Mouse (Mus musculus): ENCODE data around the gene Cryba4.

The Cryba4 gene

DNA sequence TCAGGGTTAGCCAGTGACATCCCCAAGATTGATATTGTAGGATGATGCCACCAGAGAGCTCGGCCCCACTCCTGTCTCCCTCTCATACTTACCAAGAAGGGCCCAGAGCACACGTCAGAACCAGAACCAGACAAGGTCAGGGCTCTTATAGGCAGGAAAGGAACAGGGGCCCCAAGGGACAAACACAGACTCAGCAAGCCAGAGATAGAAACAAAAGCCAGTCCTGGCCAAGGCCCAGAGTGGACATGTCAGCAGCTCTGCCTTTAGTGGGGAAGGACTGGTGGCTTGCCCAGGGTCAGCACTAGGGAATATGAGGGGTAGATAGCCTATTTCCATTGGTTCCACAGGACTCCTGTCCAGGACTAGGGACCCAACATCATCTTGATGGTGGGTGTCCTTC, at the start of gene Cryba4:
Cryba4 (minus strand) TSS at position 119 of the 400 bp plus-strand sequence.
- DNase-seq (ENCODE audit: low spot score in 2 of 2): no peak

DNA sequence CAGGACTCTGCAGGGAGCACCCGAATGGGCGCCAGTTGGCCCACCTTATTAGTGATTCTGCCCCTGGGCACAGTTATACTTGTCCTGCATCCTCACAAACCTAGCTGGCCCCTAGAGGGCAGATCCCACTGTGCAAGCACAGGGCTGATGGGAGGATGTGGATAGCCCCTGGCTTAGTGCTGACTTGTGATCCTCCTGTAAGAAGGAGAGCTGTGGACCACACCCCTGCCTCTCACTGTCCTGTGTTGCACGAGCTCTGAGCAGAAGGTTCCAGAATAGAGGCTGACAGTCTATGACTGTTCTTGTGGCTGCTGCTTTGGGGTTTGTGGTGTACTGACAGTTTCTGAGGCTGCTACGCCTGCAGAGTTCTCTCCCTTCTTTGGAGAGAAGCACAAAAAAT, 49.4 kb upstream of the Cryba4 start:
- DNase-seq (ENCODE audit: low spot score in 2 of 2): no peak

DNA sequence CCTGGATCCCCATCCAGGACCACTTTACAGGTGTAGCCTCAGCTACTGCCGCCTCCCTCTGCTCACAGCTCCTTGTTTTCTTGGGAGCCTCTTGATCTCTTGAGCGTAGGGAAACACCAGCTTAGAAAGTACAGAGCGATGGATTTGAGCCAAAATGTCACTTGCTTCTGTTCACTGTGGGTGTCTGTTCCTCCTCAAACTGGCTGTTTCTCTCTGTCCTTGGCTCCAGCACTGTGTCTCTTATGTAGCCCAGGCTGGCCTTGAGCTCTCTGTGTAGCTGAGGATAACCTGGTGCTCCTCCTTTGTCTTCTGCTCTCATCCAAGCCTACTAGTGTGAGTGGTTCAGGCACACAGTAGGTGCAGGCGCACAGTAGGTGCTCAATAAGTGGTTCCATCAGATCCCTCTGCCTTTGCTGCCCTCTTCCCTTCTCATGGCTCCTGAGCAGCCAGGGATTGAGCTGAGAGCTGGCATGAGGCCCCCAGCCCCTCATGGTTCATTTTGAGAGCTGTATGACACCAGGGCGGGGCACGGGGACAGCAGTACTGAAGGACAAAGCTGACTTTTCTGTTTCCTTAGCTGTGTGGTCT, 48.5 kb upstream of the Cryba4 start:
- DNase-seq (ENCODE audit: low spot score in 2 of 2): no peak

DNA sequence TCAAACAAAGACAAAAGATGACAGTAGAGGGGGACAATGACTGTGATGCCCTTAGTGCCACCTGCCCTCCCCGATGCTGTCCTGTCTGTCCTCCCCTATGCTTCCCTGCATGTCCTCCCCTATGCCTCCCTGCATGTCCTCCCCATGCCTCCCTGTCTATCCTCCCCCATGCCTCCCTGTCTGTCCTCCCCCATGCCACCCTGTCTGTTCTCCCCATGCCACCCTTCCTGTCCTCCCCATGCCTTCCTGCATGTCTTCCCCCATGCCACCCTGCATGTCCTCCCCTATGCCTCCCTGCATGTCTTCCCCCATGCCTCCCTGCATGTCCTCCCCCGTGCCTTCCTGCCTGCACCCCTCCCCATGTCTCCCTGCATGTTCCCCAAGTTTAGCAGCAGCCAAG, 47.8 kb upstream of the Cryba4 start:
- no peak for DNase-seq (ENCODE audit: low spot score in 2 of 2)

DNA sequence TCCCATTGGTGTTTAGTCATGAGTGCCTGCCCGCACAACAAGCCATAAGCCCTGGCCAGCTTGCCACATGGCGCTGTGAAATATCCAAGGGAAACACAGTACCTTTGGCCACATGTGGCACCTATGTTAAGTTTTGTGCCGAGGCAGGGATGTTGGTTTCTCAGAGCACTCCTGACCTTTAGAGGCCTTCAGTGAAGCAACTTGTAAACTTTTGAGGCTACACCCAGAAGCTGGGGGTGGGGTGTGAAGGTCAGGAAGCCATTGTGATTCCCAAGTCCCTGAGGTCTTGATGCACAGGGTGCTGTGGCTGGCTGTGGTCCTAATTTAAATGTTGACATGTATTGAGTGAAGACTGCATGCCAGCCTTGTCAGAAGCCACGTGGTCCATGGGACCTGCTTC, 47.1 kb upstream of the Cryba4 start:
- no peak for DNase-seq (ENCODE audit: low spot score in 2 of 2)

DNA sequence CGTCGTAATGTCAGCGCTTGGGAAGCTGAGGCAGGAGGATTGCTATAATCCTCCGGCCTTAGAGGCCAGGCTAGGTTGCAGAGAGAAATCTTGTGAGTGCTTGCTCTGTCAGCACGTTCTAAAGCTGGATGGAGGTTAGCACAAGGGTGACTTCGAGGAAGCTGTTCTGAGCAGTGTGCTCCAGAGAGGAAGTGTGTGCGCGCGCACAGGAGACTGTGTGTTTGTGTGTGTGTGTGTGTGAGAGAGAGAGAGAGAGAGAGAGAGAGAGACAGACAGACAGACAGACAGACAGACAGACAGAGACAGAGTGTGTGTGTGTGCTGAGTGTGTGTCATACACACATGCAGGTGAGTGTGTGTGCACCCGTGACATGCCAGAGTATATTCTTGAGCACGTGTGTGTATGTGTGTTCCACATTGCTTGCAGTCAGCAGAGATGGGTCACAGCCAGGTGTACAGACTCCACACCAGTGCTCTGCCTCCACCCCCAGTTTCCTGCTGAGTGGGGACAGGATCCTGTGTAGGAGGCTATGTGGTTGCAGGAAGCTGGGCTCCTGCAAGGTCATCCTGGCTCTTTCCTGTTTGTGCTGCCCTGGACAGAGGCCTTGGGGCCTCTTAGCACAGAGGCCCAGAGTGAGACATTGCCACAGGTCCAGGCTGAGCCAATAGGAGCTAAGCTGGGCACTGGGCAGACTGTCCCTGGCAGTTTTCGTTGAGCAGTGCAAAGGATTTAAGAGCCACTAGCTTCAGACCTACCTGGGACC, 46.1 kb upstream of the Cryba4 start:
- no peak for DNase-seq (ENCODE audit: low spot score in 2 of 2)

DNA sequence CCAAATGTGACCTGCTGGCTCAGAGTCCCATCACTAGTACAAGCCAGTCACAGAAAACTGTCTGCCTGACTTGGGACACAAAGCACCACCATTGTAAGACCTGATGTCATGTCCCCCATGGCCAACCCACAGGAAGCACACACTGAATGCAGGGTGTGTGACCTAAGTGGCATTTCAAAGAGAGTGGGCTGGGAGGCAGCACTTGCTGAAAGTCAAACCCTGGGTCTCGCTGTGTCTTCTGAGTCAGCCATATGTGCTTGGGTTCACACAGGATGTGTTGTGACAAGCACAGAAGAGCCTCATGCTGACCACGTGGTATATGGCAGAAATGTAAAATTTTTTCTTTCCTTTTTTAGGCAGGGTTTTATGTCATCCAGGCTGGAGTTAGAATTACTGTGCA, 44.9 kb upstream of the Cryba4 start:
- no peak for DNase-seq (ENCODE audit: low spot score in 2 of 2)

DNA sequence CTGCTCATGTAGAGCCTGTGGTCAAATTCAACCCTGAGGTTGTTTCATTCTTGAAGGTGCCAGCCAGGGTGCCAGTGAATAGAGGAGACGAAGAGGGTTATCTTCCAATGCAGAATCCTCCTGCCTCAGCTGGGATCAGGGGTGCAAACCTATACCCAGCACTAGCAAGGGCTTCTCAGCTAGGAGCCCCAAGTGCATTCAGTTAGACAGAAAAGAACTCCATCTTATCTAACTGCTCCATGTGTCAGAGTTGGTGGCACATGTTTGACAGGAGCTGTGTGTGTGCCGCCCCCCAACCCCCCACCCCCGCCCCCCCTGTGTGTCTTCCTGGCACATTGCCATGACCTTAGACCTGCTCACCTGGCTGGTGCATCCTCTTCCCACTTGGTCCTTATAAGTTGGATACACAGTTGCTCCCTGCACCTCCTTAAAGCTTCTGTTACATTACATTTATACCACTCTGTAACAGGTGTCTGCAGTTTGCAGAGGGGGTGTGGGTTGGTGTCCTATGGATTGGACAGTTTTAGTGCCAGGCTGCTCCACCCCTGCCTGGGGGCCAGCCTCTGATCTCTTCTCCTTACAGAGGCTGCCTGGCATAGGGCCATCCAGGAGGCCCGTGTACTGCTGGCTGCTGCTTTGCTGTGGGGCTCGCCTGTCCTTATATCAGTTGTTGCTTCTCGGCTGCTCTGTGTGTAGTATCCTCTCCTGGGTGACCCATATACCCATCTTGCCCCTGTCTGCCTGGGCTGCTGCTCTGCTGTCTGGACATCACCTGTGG, 44.3 kb upstream of the Cryba4 start:
- no peak for DNase-seq (ENCODE audit: low spot score in 2 of 2)

DNA sequence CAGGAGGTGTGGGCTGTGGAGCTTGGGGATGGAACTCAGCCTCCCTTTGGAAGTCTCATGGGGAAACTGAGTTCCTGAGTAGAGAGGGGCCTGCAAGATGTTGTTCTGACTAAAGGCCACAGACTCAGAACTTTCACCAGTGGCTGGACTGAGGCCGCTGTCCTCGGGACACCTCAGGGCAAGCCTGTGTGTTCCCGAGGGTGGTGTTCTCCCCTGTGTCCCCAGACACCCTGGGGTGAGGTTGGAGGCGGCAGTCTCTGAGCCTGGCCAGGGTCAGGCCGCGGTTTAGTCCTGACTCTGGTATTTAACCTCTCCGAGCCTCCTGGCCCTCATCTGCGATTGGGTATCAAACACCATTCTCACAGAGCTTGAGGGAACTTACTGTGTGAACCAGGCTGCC, 43.2 kb upstream of the Cryba4 start:
- DNase-seq (ENCODE audit: low spot score in 2 of 2): no peak

DNA sequence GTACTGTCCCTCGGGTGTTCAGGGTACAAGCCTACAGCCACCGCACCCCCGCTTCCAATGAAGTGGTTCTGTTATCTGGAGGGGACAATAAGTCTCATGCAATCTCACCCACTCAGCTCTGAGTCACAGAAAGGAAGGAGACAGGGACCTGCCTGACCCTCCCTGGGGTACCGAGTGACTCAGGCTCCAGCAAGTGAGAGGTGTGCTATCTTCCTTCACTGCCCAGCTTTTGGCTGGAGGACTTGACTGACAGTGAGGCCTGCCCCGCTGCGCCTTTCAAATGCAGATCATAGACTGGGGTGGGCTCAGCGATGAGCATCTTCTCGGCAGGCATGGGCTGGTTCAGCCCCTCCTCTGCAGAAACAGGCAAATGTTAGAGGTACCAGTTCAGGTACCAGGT, 42.8 kb upstream of the Cryba4 start:
- DNase-seq (ENCODE audit: low spot score in 2 of 2): no peak

DNA sequence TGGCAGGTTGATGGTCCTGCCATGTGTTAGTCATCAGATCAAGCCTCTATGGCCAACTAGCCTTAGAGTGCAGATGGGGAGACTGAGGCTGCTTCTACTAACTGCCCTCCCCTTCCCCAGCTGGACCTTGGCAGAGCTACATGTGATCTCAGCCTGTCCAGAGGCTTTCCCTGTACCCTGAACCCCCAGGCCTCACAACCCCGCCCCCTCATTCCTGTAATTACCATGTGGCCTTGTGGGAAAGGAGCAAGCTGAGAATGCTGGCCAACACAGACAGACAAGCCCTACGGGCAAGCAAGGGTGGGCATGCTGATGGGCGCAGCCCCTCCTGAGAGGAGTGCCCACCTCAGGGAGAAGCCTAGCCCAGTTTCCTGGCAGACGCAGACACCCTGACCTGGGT, 42.4 kb upstream of the Cryba4 start:
- no peak for DNase-seq (ENCODE audit: low spot score in 2 of 2)

DNA sequence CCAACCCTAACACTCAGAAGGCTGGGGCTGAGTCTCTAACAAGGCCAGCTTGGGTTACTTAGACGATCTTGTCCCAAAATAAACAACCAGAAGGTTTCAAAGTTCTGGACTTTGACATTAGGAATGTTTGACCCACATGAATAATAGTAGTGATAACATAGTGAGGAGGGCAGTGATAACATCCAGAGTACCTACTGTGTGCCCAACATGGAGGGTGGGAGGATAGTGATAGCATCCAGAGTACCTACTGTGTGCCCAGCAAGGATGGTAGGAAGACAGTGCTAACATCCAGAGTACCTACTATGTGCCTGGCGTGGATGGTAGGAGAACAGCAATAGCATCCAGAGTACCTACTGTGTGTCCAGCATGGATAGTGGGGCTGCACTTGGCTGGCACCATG, 41.5 kb upstream of the Cryba4 start:
- no peak for DNase-seq (ENCODE audit: low spot score in 2 of 2)

DNA sequence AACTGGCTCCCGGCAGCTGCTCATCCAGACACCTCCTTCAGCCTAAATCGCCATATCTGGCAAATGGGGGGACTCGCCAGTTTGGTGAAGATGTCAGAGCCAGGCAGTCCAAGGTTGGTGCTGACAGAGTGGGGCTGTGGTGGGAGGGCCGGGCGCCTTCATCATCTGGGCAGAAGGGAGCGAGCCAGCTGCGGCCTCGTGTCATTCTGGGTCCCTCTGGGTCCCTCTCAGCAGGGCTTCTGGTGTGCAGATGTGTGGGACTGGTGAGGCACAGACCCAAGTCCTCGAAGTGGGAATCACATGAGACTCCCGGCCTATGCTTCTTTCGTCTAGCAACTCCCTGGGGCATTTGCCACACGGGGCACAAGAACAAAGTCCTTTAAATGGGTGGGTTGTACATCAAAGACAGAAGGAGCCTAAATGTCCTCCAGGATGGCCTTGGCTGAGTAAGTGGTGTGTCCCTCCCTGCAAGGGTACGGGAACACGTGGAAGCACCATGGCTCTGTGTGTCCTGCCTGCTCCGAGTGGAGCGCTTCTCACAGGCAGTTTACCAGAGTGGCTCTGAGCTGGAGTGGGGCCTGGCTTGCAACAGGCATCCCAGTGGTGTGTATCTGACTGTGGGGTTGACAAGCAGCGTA, 40.1 kb upstream of the Cryba4 start:
- DNase-seq (ENCODE audit: low spot score in 2 of 2): no peak

DNA sequence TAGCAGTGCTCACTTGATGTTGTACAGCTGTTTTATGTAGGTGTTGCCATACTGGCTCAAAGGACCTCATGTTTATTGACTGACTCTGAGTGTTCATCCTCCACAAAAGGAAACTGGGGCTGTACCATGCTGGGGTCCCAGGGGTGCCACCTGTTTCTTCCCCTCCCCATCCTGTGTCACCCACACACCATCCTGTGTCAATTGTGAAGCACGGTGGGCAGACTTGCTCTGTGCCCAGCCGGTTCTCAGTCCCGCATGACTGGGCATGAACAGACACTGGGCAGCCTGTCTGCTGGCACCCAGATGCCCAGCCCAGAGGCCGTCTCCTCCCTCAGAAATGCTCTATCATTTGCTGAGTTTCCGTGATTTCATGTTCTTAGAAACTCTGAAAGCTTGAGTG, 39.5 kb upstream of the Cryba4 start:
- no peak for DNase-seq (ENCODE audit: low spot score in 2 of 2)

DNA sequence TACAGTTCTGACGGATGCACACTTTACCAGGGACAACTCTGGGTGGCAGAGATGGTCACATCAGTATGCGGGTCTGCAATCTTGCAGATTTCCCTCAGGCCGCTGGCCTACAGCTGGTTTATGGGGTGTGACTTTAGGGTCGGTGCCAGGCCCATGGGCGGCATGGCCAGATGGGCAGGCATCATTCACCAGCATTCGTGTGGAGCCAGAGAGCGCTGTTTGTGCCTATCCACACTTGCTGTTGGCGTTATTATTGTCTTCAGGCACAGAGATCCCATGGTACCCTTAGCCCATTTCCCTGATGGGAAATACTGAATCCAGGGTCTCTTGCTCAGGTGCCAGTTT, 38.2 kb upstream of the Cryba4 start:
- no peak for DNase-seq (ENCODE audit: low spot score in 2 of 2)

DNA sequence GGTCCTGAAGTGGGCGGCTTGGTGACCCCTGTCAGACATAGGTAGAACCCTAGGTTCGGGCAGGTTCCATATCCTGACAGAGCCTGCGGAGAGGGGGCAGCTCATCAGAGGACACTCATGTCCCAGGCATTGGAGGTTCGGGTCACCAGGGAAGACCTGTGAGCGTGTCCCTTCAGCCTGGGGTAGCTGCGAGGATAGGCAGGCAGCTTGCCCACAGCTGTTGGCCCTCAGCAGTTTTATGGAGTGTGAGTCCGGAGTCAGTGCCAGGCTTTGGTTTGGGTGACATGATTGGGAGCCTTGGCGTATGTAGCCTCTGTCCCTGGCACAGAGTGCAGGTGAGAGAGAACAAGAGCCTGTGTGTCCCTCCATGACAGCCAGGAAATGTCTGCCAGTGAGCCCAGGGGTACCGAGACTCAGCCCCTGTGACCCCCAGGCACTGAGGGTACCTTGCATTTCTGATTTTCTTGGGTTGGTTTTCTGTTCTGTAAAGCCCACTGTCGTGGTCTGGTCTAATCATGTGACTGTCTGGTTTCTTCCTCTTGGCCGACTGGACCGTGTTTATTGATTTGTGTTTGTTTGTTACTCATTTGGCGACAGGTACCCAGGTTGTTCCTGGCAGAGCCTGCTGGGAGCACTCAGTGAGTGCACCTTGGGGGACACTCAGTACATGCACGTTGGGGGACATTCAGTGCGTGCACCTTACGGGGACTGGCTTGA, 37.7 kb upstream of the Cryba4 start:
- DNase-seq (ENCODE audit: low spot score in 2 of 2): no peak

DNA sequence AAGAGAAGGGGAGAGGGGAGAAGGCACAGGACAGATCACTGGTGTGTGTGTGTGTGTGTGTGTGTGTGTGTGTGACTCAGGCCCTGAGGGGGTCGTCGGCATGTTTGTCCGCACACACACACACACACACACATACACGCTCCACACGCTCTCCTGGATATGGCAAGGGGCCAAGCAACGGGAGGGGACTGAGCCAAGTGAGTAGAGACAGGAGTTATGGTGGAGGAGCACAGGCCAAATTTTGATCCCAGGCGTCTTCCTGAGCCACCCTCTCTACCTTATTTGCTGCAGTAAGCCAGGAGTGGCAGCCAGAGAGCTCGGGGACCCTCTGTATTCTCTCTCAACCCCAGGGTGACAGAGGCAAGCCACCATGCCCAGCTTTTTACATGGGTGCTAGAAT, 36.9 kb upstream of the Cryba4 start:
- no peak for DNase-seq (ENCODE audit: low spot score in 2 of 2)

DNA sequence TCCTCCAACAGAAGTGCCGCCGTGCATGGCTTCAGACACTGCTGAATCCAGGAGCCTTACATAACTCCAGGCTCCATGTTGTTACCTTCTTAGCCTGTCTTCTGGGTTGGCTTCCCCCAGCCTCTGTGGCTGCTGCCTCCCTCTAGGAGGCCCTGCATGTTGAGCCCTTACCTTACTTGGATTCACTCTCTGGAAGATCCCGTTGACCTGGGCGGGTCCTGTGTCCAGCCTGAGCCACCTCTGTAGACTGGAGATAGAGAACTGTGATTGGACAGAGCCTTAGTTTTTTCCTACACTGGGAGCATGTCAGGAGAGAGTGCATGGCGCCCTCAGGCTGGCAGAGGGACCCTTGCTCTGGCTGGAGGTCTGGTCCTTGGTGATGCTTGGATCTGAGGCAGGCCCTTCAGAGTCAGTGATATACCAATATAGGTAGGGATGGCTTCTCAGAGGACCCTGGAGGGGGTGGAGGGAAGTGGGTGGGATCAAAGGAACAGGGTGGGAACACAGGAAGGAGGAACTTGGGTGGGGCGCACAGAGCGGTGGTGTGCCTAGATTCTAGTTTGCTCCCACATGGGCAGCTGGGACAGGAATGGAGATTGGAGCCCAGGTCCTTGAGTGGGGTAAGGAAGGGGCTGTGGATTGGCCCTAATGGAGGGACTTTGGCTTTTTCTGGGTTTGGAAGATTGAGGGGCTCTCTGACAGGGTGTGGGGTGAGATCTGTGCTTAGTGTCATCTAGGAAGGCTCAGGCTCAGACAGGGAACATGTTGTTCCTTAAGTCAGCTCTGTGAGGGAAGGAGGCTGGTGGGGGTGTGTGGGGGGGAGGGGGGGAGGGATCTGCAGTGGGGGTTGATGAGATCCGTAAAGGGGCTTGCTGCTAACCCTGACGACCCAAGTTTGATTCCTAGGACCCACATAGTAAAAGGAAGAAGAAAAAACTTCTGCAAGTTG, 36.1 kb upstream of the Cryba4 start:
- no peak for DNase-seq (ENCODE audit: low spot score in 2 of 2)

DNA sequence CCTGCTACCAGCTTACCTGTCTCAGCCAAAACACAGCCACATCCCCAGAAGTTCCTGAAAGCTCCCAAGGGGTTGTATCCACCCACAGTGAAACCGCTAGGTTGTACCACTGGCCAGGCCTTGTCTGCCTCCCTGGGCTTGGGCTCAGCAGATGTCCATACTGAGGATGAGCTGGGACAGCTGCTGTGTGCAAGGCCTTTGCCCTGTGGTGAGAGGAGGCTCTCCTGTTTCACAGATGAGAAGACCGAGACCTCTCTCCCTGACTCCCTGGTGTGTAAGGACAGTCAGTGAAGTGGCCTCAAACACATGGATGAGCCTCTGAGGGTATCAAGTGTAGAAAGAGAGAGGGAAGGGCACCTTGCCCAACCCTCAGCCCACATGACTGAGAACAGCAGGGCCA, 35.3 kb upstream of the Cryba4 start:
- no peak for DNase-seq (ENCODE audit: low spot score in 2 of 2)

DNA sequence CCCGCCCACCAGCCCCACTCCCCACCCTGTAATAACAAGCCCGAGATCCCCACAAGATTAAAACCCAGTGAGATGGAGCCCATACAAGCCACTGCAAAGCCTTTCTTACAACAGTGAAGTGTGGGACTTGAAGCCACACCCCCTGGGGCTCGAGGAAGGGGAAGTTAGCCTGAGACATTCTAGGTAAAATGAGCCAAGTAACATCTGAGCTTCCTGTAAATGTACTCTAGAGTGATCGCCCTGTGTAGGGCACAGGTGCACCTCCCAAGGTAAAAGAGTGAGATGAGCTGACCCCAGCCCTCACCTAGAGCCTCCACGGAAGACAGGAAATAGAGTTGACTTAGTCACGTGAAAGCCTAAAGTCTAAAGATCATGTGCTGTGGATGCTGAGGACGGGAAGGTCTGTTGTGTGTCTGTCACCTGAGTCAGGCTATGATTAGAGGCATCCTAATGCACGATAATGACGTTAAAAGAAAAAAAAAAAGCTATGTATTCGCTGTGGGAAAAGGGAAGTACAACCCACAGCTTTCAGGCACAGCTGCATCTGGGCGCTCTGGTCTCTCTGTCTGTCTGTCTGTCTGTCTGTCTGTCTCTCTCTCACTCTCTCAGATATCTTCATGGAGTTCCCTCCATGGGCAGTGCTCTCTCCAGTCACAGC, 34.8 kb upstream of the Cryba4 start:
- DNase-seq (ENCODE audit: low spot score in 2 of 2): no peak

All from frontal cortex, postnatal 25 days (tissue).